Mouse (Mus musculus) skeletal muscle tissue, postnatal 0 days (tissue): ENCODE measurements around the gene N4bp3. TPM values are rescaled to one million over a fixed set of nuclear protein-coding genes. Genes with fewer than 3 reads are reported as not detected.

ENCODE experiments used
- polyA plus RNA-seq: library from polyadenylated mRNA; unstranded; fragments of >200 nt; fragmentation: Nextera tagmentation; extraction: Ambion mirVana; gene quantifications from 2 replicates; pipeline ENCODE4 v1.2.1, GENCODE M21; 2015

The N4bp3 gene
- 30.6 and 30.9 TPM in 2 replicates for polyA plus RNA-seq

GRCm38 (mm10) chr11:51650691-51651515 is at the start of gene N4bp3, which contains the start of gene D930048N14Rik:
N4bp3 (minus strand) TSS chr11:51650842.
D930048N14Rik (plus strand) TSS chr11:51650954.

GRCm38 (mm10) chr11:51688330-51689328 is 38.0 kb upstream of the N4bp3 start, which contains the start of gene 0610009B22Rik:
0610009B22Rik (minus strand) TSS chr11:51688874.

GRCm38 (mm10) chr11:51635525-51636322 is 14.9 kb downstream of the N4bp3 start, which contains the start of gene Rmnd5b:
Rmnd5b (minus strand) TSS chr11:51635896.

GRCm38 (mm10) chr11:51619409-51620060 is 31.1 kb downstream of the N4bp3 start, which contains the start of gene Nhp2:
Nhp2 (plus strand) TSS chr11:51619735.

GRCm38 (mm10) chr11:51606447-51607095 is 44.1 kb downstream of the N4bp3 start, which contains the start of gene Hnrnpab:
Hnrnpab (minus strand) TSS chr11:51606847.

Other genes with a start within 250 kb of the N4bp3 start
- gene Phykpl, start 66.1 kb downstream of the N4bp3 start, polyA plus RNA-seq = 27.1 and 27.2 TPM in 2 replicates
- gene Hnrnpab, start 44.0 kb downstream of the N4bp3 start, polyA plus RNA-seq = 114 and 145 TPM in 2 replicates
- 61.8 and 66.3 TPM in 2 replicates for gene Nhp2, start 31.1 kb downstream of the N4bp3 start, polyA plus RNA-seq
- 29.7 and 31.3 TPM in 2 replicates for gene Rmnd5b, start 14.9 kb downstream of the N4bp3 start, polyA plus RNA-seq
- 1.5 and 1.7 TPM in 2 replicates for gene D930048N14Rik, start 112 bp upstream of the N4bp3 start, polyA plus RNA-seq
- 91.6 and 93.3 TPM in 2 replicates for gene 0610009B22Rik, start 38.0 kb upstream of the N4bp3 start, polyA plus RNA-seq
- 9.2 and 9.6 TPM in 2 replicates for gene Sec24a, start 112.8 kb upstream of the N4bp3 start, polyA plus RNA-seq
- gene Sar1b, start 112.8 kb upstream of the N4bp3 start, polyA plus RNA-seq = 164 and 193 TPM in 2 replicates
- gene Jade2, start 206.8 kb upstream of the N4bp3 start, polyA plus RNA-seq = 0.37 and 0.69 TPM in 2 replicates